Mouse (Mus musculus) monocyte, adult 59 days (primary cell): Measurements from ENCODE around the gene Gm16427. TPM values are rescaled to one million over a fixed set of nuclear protein-coding genes. Genes with fewer than 3 reads are reported as not detected.

ENCODE experiments used
- total RNA-seq, 2 experiments: library from RNA; stranded (reverse); gene quantifications; one replicate each; pipeline ENCODE4 v1.2.4; 2023

Gm16427 gene
- not detected for total RNA-seq

GRCm38 (mm10) chr5:93540100-93540499, at the start of gene Gm16427:
TSS of gene Gm16427 (minus strand) at chr5:93540200.

Other genes with a start within 250 kb of the Gm16427 start
- not detected for gene C87414, start 131.4 kb upstream of the Gm16427 start, total RNA-seq